Mouse (Mus musculus) yolk sac, embryonic 10.5 days (tissue): ENCODE data around the gene Olfr666.
"Not testable (repeated sequence)": the region's sequence is repeated elsewhere in the genome, so short reads cannot be mapped to it uniquely, and the experiment has no call there.

ENCODE experiments used
- DNase-seq: peaks from one replicate; pipeline ENCODE4 v3.0.0-alpha.2; 2017; ENCODE audit warnings: low spot score

The Olfr666 gene

DNA sequence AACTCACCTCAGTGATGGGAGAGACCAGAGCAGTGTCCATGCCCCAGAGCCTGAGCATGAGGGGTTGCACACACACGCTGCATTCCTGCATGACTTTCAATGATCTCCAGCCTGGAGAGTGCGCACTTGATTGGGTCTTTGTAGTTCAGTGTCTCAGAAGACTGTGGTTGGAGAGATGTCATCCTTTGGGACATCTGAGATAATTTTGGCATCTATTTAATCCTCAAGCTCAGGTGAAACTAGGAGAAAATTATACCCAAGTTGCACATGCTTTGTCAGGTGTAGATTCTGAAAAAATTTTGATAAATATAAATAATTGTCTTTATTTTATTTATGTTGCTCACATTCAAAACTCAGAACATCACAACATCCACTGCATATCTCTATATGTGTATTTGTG lies at the start of gene Olfr666:
Olfr666 (minus strand) TSS at position 101 of the 400 bp plus-strand sequence.
- DNase-seq: no peak

GRCm38 (mm10) chr7:104933940-104934339 lies 38.2 kb upstream of the Olfr666 start, which contains the start of gene Olfr669:
TSS of gene Olfr669 (plus strand) at chr7:104934240.
- no peak for DNase-seq

DNA sequence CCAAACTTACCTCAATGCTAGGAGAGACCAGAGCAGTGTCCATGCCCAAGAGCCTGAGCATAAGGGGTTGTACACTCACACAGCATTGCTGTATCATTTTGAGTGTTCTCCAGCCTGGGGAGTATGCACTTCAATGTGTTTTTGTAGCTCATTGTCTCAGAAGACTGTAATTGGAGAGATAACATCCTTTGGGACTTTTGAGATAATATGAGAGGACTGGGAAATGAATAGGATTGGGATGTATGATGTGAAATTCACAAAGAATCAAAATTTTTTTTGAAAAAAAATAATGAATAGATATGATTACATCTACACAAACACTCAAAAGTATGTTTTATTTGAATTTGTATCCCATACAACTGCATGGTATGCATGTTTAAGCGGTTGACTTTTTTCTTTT lies 32.2 kb upstream of the Olfr666 start, which contains the start of gene Olfr668:
Olfr668 (minus strand) TSS at position 101 of the 400 bp plus-strand sequence.
- no peak for DNase-seq

DNA sequence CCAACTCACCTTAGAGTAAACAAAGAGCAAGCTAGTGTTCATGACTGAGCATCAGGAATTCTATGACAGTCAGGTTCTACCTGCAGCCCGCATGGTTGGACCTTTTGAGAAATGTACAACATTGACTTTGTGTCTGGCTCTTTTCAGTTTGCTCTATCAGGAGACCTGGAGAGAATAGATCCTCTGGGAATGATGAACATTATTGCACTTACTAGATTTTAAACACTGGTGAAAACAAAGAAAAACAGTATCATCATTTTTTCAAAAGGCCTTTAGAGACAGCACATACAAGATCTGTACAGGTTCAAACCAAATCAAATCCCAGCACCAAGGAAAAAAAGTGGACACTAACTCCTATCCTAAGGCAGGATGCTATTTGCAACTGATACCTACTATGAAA lies 25.6 kb upstream of the Olfr666 start, which contains the start of gene Olfr667:
Olfr667 (minus strand) TSS at position 101 of the 400 bp plus-strand sequence.
- no peak for DNase-seq

DNA sequence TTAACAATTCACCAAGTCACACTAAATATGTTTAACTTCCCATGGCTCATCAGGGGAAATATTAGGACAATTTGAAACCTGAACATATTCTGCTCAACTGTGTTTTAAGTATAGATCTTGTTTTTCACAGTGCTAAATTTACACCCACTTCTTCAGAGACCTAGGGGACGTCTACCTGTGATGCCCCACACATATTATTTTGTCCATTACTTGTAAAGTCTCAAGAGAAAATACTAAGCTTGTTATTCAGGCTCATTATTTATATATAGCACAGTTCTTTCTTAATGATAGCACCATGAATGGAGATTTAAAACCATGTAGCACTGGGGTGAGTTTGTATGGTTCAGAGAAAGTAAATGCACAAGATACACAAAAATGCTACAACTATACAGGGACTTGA lies 18.0 kb downstream of the Olfr666 start, which contains the start of gene Olfr665:
Olfr665 (plus strand) TSS at position 301 of the 400 bp plus-strand sequence.
- DNase-seq: no peak

- DNase-seq: no peak
Measured at GRCm38 (mm10) chr7:104861381-104861780, 34.4 kb downstream of the Olfr666 start.

- DNase-seq: no peak
Measured at GRCm38 (mm10) chr7:104857683-104858082, 38.1 kb downstream of the Olfr666 start.

DNA sequence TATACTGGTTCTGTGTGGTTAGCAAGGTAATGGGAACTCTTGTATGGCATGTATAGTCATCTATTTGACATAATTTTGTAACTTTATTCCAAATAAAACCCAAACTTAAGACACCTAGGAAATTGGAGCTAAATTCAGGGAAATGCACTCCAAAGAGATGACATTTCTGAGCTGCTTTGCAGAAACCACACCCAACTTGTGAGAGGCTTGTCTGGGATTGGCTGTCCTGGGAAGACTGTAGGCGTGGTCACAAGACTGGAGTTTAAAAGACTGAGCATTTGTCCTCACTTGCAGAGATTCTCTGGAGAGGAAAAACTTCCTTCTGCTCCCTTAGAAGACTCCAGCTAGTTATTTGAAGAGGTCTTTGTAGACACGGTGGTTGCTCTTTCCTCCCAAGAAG lies 39.0 kb downstream of the Olfr666 start, which contains the start of gene Usp17la:
Usp17la (plus strand) TSS at position 301 of the 400 bp plus-strand sequence.
- not testable (repeated sequence) for DNase-seq

DNA sequence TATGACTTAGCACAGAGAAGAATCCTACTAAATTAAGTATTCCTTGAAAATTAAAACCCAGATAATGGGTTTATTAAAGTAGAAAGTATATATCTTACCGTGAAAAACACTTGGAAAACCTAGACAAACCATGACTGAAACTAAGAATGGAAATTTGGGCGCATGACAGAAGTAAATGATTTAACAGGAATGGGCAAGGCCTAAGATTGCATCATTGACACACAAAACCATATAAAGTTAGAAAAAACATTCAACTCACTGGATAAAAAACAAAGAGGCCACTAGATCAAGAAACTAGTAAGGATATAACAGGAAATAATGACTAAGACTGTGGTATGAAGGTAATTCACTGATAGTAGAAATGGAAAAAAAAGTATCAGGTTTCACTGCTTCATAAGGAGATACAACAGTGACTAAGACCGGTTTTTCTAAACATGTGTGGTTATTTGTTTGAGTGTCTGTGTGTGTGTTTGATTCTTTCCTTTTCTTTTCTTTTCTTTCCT lies 40.5 kb downstream of the Olfr666 start:
- DNase-seq: no peak

DNA sequence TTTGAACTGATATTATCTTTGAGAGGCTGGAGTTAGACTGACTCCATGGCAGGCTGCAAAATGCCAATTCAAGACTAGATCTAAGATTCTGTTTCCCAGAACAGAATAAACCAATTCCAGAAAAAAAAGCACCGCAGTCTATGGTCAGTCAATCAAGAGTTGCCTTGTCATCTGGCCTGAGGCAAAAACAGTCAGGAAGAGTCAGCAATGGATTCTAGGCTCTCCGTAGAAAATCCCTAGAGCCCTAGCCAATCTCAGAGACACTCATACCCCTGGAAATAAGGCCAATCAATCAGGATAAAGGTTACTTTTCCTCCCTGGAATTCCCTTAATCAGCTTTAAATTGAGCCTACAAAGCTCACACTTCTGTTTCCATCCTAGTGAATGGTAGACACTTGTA lies 44.2 kb downstream of the Olfr666 start:
- DNase-seq: not testable (repeated sequence)

- no peak for DNase-seq
Measured at GRCm38 (mm10) chr7:104843731-104844287, 51.9 kb downstream of the Olfr666 start.

GRCm38 (mm10) chr7:104842503-104842902 lies 53.2 kb downstream of the Olfr666 start, which contains the start of gene Usp17lb:
TSS of gene Usp17lb (minus strand) at chr7:104842603.
- DNase-seq: no peak
